Mouse (Mus musculus) regulatory T cell (primary cell): ENCODE data around the gene Popdc3.
"Not testable (repeated sequence)": the region's sequence is repeated elsewhere in the genome, so short reads cannot be mapped to it uniquely, and the experiment has no call there.

ENCODE experiments used
- in situ Hi-C: fragments of 300-600 bp; cut with MboI, MseI; formaldehyde crosslinking; loops from one replicate; pipeline ENCODE4 v1.15.1; 2025; ENCODE audit warnings: high pct_unique_total_duplicates

Gene Popdc3

GRCm38 (mm10) chr10:45177798-45178197 is at the start of gene Popdc3:
Popdc3 (plus strand) TSS chr10:45178098.
- in situ Hi-C loops, result not testable (repeated sequence)

- in situ Hi-C loops, result no loop called here
Measured at GRCm38 (mm10) chr10:45129105-45129504, 48.8 kb upstream of the Popdc3 start.

GRCm38 (mm10) chr10:45130004-45130403 is 47.9 kb upstream of the Popdc3 start:
- in situ Hi-C loops, result no loop called here

GRCm38 (mm10) chr10:45132371-45132770 is 45.5 kb upstream of the Popdc3 start:
- in situ Hi-C loops, result no loop called here

DNA sequence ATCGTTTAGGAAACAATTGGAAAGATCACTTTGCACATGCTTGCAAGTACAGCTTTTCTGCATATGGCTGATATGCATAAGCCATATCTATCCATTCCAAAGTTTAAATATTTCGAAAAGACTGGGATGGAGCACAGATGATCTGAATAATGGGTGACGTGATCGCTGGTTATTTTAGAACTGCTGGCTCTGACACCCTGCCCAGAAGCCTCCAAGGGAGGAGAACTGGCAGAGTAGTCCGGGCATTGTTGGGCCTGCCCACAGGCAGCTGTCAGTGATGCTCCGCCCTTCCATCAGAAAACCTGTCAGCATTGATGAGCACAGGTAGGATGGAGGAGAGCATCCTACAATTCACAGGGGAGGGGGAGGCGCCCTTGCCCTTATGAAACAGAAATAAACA is 41.1 kb upstream of the Popdc3 start:
- in situ Hi-C loops, result no loop called here

- in situ Hi-C loops, result no loop called here
Measured at GRCm38 (mm10) chr10:45139910-45140309, 38.0 kb upstream of the Popdc3 start.

- in situ Hi-C loops, result no loop called here
Measured at GRCm38 (mm10) chr10:45140474-45141212, 37.3 kb upstream of the Popdc3 start.

DNA sequence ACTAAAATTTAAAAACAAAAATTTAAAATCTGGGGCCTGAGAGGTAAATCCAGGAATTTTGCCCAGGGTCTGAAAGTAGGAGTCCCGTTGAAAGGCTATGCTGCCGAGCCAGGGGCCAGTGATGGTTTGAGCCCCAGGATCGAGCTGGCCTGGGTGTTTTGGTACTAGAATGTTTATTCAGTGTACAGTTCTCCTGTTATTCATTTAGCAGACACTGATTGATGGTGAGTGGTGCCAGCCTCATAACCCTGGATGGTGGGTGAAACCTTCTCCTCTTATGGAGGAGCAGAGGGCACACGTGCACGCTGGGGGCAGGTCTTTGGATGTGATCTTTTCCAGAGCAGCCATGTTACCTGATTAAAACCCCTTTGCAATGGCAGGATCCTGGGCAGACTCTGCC is 35.5 kb upstream of the Popdc3 start:
- in situ Hi-C loops, result no loop called here

DNA sequence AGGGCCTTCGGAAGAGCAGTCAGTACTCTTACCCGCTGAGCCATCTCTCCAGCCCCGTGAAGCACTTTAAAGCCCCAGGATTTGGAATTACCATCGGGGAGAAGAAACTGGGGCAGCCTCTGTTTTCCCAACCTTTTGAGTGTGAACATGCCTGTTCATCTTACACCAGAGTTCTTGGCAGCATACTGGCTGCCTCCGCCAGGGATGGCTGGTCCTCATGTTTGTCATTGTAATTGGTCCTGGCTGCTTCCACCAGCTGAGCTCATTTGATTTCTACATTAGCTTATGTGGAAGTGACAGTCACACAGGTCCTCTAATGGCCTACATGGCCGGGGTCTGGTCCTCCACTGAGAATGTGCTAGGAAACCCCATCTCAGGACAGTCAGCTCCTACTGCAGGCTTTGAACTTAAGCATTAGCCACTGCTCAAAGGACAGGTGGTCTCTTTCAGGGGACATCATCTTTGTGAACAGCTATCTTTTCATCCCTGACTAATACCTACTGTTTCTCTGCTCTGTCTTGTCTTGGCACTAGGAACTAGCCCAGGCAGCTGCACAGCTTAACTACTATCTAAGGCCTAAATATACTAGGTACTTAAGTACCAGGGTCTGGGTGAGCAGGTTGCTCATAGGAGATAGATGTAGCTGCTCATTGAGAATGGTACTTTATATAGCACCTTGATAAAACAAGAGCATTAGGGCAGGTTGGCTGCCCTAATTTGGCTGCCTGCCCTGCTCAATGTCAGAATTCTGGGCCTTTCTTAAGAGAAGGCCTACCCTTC is 33.7 kb upstream of the Popdc3 start:
- in situ Hi-C loops, result no loop called here

- in situ Hi-C loops, result no loop called here
Measured at GRCm38 (mm10) chr10:45146821-45147220, 31.1 kb upstream of the Popdc3 start.

- in situ Hi-C loops, result no loop called here
Measured at GRCm38 (mm10) chr10:45151137-45151536, 26.8 kb upstream of the Popdc3 start.

GRCm38 (mm10) chr10:45151771-45152692 is 25.9 kb upstream of the Popdc3 start:
- in situ Hi-C loops, result no loop called here

DNA sequence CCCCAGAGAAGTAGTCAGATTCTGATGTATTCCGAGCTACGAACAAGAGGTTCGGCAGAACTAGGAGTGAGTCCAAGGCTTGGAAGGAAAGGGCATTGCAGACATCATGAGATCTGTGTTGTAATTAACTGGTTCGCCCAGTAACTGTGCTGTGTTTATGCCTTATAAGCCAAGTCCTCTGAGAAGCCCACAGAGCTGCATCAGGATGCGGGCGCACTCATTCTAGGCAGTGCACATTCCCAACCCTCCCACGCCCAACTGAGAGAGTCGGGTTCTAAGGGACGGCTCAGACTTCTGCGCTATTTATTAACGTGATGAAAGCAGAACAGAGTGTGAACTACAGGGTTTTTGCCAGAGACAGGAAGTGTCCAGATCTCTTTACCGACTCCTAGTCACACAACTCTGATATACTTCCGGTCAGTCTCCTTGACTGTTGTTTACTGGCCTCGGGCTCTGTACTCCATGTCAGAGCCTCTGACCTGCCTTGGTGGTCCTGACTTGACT is 23.3 kb upstream of the Popdc3 start:
- in situ Hi-C loops, result no loop called here

- in situ Hi-C loops, result no loop called here
Measured at GRCm38 (mm10) chr10:45165851-45166250, 12.0 kb upstream of the Popdc3 start.

GRCm38 (mm10) chr10:45173927-45174326 is 4.0 kb upstream of the Popdc3 start:
- in situ Hi-C loops, result no loop called here

GRCm38 (mm10) chr10:45174345-45174744 is 3.6 kb upstream of the Popdc3 start:
- in situ Hi-C loops, result no loop called here

DNA sequence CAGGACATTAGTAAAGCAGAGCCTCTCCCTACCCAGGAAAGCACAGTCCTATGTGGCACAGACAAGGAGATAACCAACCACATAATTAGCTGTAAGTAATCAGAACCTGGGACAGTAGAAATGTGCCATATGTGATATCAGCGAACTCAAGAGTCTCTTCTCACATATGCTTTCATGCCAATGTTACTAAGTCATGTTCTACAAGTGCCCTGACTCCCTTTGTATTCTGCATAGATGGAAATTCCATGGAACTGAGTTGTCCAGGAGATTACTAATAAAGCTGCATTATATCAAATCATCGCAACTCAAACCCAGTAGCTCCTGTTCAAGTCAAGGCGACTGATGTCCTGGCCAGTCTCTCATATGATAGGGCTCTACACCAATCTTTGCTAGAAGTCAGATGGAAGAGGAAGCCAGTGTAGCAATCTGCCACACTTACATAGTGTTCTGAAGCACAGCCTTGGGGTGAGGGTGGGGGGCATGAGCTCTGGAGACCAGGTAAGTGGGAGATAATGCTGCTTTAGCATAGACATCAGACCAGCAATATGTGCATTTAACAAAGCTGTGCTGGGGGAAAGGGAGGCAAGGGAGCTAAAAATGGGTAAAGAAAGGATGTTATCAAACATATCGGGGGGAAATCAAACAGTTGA is 2.9 kb downstream of the Popdc3 start:
- in situ Hi-C loops, result no loop called here

GRCm38 (mm10) chr10:45181344-45181743 is 3.4 kb downstream of the Popdc3 start:
- in situ Hi-C loops, result no loop called here

- in situ Hi-C loops, result no loop called here
Measured at GRCm38 (mm10) chr10:45185457-45185856, 7.6 kb downstream of the Popdc3 start.

DNA sequence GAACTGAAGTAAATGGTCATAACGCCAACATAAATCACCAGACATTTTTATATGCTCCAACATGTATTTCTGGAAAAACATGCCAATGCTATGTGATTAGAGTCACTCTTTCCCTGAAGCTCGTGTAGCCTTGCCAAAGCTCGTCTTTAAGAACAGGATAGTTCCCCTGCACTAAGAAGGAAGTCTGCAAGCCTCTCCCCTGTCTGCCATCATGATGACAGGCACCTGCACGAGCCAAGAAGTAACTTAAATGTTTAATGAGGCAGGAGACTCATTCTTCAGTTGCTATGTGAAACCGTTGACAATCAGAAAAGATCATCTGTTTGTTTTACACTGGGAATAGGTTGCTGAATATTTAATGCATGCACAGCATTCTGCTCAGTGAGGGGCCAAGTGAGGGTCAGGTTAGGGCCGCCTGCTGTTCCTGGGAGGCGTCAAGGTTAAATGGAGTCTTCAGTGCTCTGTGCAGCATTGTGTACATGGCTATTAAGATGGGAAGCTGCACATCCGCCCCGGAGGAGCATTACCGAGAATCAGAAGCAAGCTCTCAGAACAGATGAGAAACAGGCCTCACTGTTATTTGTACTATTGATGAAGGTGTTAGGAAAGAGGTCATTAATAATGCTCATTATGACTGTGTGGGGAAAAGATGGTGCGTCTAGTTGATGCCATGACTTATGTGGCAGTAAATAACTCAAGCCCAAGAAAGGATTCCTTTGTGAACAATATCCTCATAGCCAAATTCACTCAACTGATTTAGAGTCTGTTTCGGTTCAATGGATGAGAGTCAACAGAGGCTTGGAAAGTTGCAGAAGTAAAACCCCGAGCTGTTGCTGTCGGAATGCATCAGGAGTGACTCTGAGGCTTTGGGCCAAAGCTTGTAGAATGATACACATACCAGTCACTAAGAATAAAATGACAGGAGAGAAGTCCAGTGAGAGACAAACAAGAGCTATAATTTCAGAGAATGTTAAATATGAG is 15.7 kb downstream of the Popdc3 start:
- in situ Hi-C loops, result loop anchor here (10.0 kb wide), 1 partner anchor 1261 kb away; no protein-coding TSS in a partner anchor
